Mouse (Mus musculus): ENCODE measurements around the gene Gon4l. TPM values are rescaled to one million over a fixed set of nuclear protein-coding genes. Genes with fewer than 3 reads are reported as not detected.

Gon4l gene
- total and polyA plus RNA-seq, 2 experiments from 2014 or later, result 8.0 to 50.0 TPM

- H3K4me1 ChIP-seq (ENCODE audit: insufficient read depth), result peaks cover 25% of the 10 kb centered on the region; the same call in 1 of the 2 replicates
- H3K4me3 ChIP-seq (ENCODE audit: low read depth, low read length), result peak within 1 kb of the TSS; percentile 84
- 4% methylated on average over 31 of the region's 64 CpGs for WGBS
- no peaks in the 10 kb centered on the region for H3K27me3 ChIP-seq (ENCODE audit: insufficient read depth, low read length)
- peak; percentile 87 for ATAC-seq
- TF ChIP-seq CTCF (IDR thresholded peaks at IDR 0.05; ENCODE audit: low read depth), result peak; percentile 73
- H3K4me2 ChIP-seq (ENCODE audit: low read depth), result peak within 1 kb of the TSS; percentile 66
- peak within 1 kb of the TSS; percentile 99 for H3K27ac ChIP-seq (ENCODE audit: low read depth, low read length)
- H3K9me3 ChIP-seq (ENCODE audit: low read length), result no peaks in the 10 kb centered on the region
- no peaks in the 10 kb centered on the region for H3K36me3 ChIP-seq (ENCODE audit: insufficient read depth)
- H3K9ac ChIP-seq, result peak within 1 kb of the TSS; percentile 93
- peak; percentile 87 for DNase-seq
These were observed 115.7 kb downstream of the Gon4l start, which contains the start of the genes Ash1l and Dap3 for GRCm38 (mm10) chr3:88950576-88951326. Ash1l (plus strand) TSS chr3:88950622. Dap3 (minus strand) TSS chr3:88951181.

GRCm38 (mm10) chr3:88951327-88951800 lies 116.3 kb downstream of the Gon4l start:
- peak overlapping the region; percentile 93 for H3K9ac ChIP-seq
- peak overlapping the region; percentile 84 for H3K4me3 ChIP-seq (ENCODE audit: low read depth, low read length)
- H3K9me3 ChIP-seq (ENCODE audit: low read length), result no peaks in the 10 kb centered on the region
- no peaks in the 10 kb centered on the region for H3K36me3 ChIP-seq (ENCODE audit: insufficient read depth)
- WGBS, result 2% methylated on average over 5 of the region's 5 CpGs
- TF ChIP-seq CTCF (IDR thresholded peaks at IDR 0.05; ENCODE audit: low read depth), result no peak
- H3K4me1 ChIP-seq (ENCODE audit: insufficient read depth), result peaks cover 25% of the 10 kb centered on the region; the same call in 1 of the 2 replicates
- DNase-seq (no peak), ATAC-seq (no peak)
- no peaks in the 10 kb centered on the region for H3K27me3 ChIP-seq (ENCODE audit: insufficient read depth, low read length)
- peak overlapping the region; percentile 66 for H3K4me2 ChIP-seq (ENCODE audit: low read depth)
- H3K27ac ChIP-seq (ENCODE audit: low read depth, low read length), result peak overlapping the region; percentile 99

GRCm38 (mm10) chr3:88953246-88953645 lies 118.2 kb downstream of the Gon4l start:
- Histone ChIP-seq H3K27me3 (ENCODE audit: insufficient read depth, low read length) (no peaks in the 10 kb centered on the region), H3K9ac (no peak overlapping the region), H3K4me3 (ENCODE audit: low read depth, low read length) (no peak overlapping the region), H3K36me3 (ENCODE audit: insufficient read depth) (no peaks in the 10 kb centered on the region), H3K27ac (ENCODE audit: low read depth, low read length) (no peak overlapping the region), H3K9me3 (ENCODE audit: low read length) (no peaks in the 10 kb centered on the region), H3K4me2 (ENCODE audit: low read depth) (no peak overlapping the region), H3K4me1 (ENCODE audit: insufficient read depth) (peaks cover 25% of the 10 kb centered on the region; the same call in 1 of the 2 replicates)
- 87% methylated on average over 4 of the region's 4 CpGs for WGBS
- DNase-seq (no peak), ATAC-seq (no peak)
- no peak for TF ChIP-seq CTCF (IDR thresholded peaks at IDR 0.05; ENCODE audit: low read depth)

- no peak for ATAC-seq
- no peak overlapping the region for H3K4me2 ChIP-seq (ENCODE audit: low read depth)
These were observed 118.7 kb downstream of the Gon4l start for GRCm38 (mm10) chr3:88953736-88954135.

More at GRCm38 (mm10) chr3:88953736-88954135, 118.7 kb downstream of the Gon4l start:
- TF ChIP-seq CTCF (IDR thresholded peaks at IDR 0.05; ENCODE audit: low read depth), result no peak
- no peak overlapping the region for H3K4me3 ChIP-seq (ENCODE audit: low read depth, low read length)
- no peaks in the 10 kb centered on the region for H3K27me3 ChIP-seq (ENCODE audit: insufficient read depth, low read length)
- H3K9ac ChIP-seq, result no peak overlapping the region
- no peak overlapping the region for H3K27ac ChIP-seq (ENCODE audit: low read depth, low read length)
- peaks cover 25% of the 10 kb centered on the region; the same call in 1 of the 2 replicates for H3K4me1 ChIP-seq (ENCODE audit: insufficient read depth)
- DNase-seq, result no peak
- H3K9me3 ChIP-seq (ENCODE audit: low read length), result no peaks in the 10 kb centered on the region
- no peaks in the 10 kb centered on the region for H3K36me3 ChIP-seq (ENCODE audit: insufficient read depth)

Other genes starting within 250 kb of the Gon4l start
- gene Arhgef2, start 229.3 kb upstream of the Gon4l start, total RNA-seq (2014; rRNA removed), result 78.8 and 82.2 TPM in 2 replicates
- 37.1 and 66.7 TPM in 2 replicates for gene Arhgef2, start 229.3 kb upstream of the Gon4l start, polyA plus RNA-seq (2015; fragmentation: Nextera tagmentation; extraction: Ambion mirVana)
- not detected in 2 replicates for gene Rxfp4, start 182.1 kb upstream of the Gon4l start, total RNA-seq (2014; rRNA removed)
- gene Rxfp4, start 182.1 kb upstream of the Gon4l start, polyA plus RNA-seq (2015; fragmentation: Nextera tagmentation; extraction: Ambion mirVana), result not detected in 2 replicates
- 80.4 and 93.3 TPM in 2 replicates for gene Khdc4, start 149.4 kb upstream of the Gon4l start, total RNA-seq (2014; rRNA removed)
- gene Khdc4, start 149.4 kb upstream of the Gon4l start, polyA plus RNA-seq (2015; fragmentation: Nextera tagmentation; extraction: Ambion mirVana), result 45.9 and 55.1 TPM in 2 replicates
- 58.2 and 61.2 TPM in 2 replicates for gene Rit1, start 118.4 kb upstream of the Gon4l start, total RNA-seq (2014; rRNA removed)
- 54.9 and 62.3 TPM in 2 replicates for gene Rit1, start 118.4 kb upstream of the Gon4l start, polyA plus RNA-seq (2015; fragmentation: Nextera tagmentation; extraction: Ambion mirVana)
- gene Syt11, start 60.1 kb upstream of the Gon4l start, total RNA-seq (2014; rRNA removed), result 147 and 164 TPM in 2 replicates
- gene Syt11, start 60.1 kb upstream of the Gon4l start, polyA plus RNA-seq (2015; fragmentation: Nextera tagmentation; extraction: Ambion mirVana), result 197 and 240 TPM in 2 replicates
- gene Msto1, start 78.8 kb downstream of the Gon4l start, total RNA-seq (2014; rRNA removed), result 36.8 and 37.3 TPM in 2 replicates
- gene Msto1, start 78.8 kb downstream of the Gon4l start, polyA plus RNA-seq (2015; fragmentation: Nextera tagmentation; extraction: Ambion mirVana), result 40.6 and 41.1 TPM in 2 replicates
- gene Ash1l, start 115.4 kb downstream of the Gon4l start, total RNA-seq (2014; rRNA removed), result 25.9 and 28.9 TPM in 2 replicates
- 6.8 and 12.8 TPM in 2 replicates for gene Ash1l, start 115.4 kb downstream of the Gon4l start, polyA plus RNA-seq (2015; fragmentation: Nextera tagmentation; extraction: Ambion mirVana)
- 76.2 and 83.0 TPM in 2 replicates for gene Dap3, start 116.0 kb downstream of the Gon4l start, total RNA-seq (2014; rRNA removed)
- gene Dap3, start 116.0 kb downstream of the Gon4l start, polyA plus RNA-seq (2015; fragmentation: Nextera tagmentation; extraction: Ambion mirVana), result 127 and 141 TPM in 2 replicates